Mouse (Mus musculus): Measurements from ENCODE around the gene Rnf180.

- no peak for TF ChIP-seq CTCF (IDR thresholded peaks at IDR 0.05; ENCODE audit: extremely low read depth, insufficient read depth, insufficient read length, insufficient replicate concordance)
- no peak for TF ChIP-seq POLR2A (IDR thresholded peaks at IDR 0.05; ENCODE audit: low read depth, low read length)
Measured at GRCm38 (mm10) chr13:105304054-105304453, 9.4 kb upstream of the Rnf180 start.

Measured in spleen, adult 2 months (tissue).